In genomic region chr9:103579411-103580026, GRCm38 (mm10) we compare ENCODE assay signal across 16 mouse cellular contexts.
A peak's percentile ranks its signal among the peaks of the same experiment; 100 is the strongest.
DNase-seq lines count a peak whose midpoint lies in the region; TF ChIP-seq lines count a peak whose summit lies in the region.
"Had no signal": no experiment of that assay in that cellular context is flagged by ENCODE, and none has a peak within 500 bp of the region (broad histone marks: within the 10 kb centered on the region; RNA-seq: fewer than 3 reads in every experiment).

No protein-coding gene starts in this region.

- H3K4me1 ChIP-seq in cerebellum, adult 2 months (ENCODE audit: control insufficient read depth, insufficient read depth, low read length): peaks cover 72% of the 10 kb centered on the region
- H3K4me1 ChIP-seq: stomach, embryonic 15.5 days had no signal

- 12% methylated on average over 9 of the region's 9 CpGs for WGBS in cerebellum, adult 2 months

- peak; percentile 61 for DNase-seq in left cerebral cortex, postnatal 4 days
- DNase-seq in left cerebral cortex, postnatal 36 days (ENCODE audit: low spot score in 2 of 2): no peak
- peak; percentile 90 to 96 for DNase-seq in cerebellum, adult 2 months
- DNase-seq in heart, adult 8-10 months (ENCODE audit: low spot score): peak; percentile 19
- DNase-seq in heart, postnatal 10 days: peak; percentile 20 to 57
- DNase-seq in lung, postnatal 4 days: no peak
- DNase-seq in lung, postnatal 36 days: no peak
- DNase-seq: kidney, adult 2 months; kidney, postnatal 4 days; liver, postnatal 0 days; retina, postnatal 1 day had no signal

- no peaks in the 10 kb centered on the region for H3K27me3 ChIP-seq in cerebellum, adult 2 months (ENCODE audit: control insufficient read depth, insufficient read depth, low read length)
- H3K27me3 ChIP-seq: embryonic facial prominence, embryonic 13.5 days; hindbrain, embryonic 13.5 days; neural tube, embryonic 15.5 days; stomach, embryonic 15.5 days had no signal

- no peak; the same call in 1 of the 2 replicates for TF ChIP-seq POLR2A in cerebellum, adult 2 months (IDR thresholded peaks at IDR 0.05; ENCODE audit: borderline replicate concordance, insufficient read depth, low read length)

- H3K4me3 ChIP-seq in cerebellum, adult 2 months (replicated peaks; ENCODE audit: insufficient read depth, low read depth, low read length): no peak overlapping the region
- H3K4me3 ChIP-seq: embryonic facial prominence, embryonic 13.5 days; hindbrain, embryonic 13.5 days; left cerebral cortex, adult 2 months; neural tube, embryonic 15.5 days; stomach, embryonic 15.5 days had no signal

- H3K27ac ChIP-seq in cerebellum, adult 2 months (ENCODE audit: insufficient read depth, low read length): peak overlapping the region; percentile 93
- H3K27ac ChIP-seq: embryonic facial prominence, embryonic 13.5 days; hindbrain, embryonic 13.5 days; neural tube, embryonic 15.5 days; stomach, embryonic 15.5 days had no signal

- TF ChIP-seq CTCF in cerebellum, adult 2 months (IDR thresholded peaks at IDR 0.05; ENCODE audit: borderline replicate concordance, insufficient read depth, low read depth, low read length): peak; percentile 21; the same call in 1 of the 2 replicates

- intact Hi-C loops in left cerebral cortex, postnatal 4 days (cut with DNase I): no loop called here
- intact Hi-C loops in left cerebral cortex, postnatal 36 days (cut with DNase I): no loop called here
- intact Hi-C loops in heart, postnatal 10 days (cut with DNase I): no loop called here

Comparison
In these comparisons a context has a peak if more than half of its experiments do, and no peak if none do; other contexts are left out.
1. DNase-seq: peak in left cerebral cortex, postnatal 4 days (single experiment), cerebellum, adult 2 months (2 of 2), heart, adult 8-10 months (single experiment) and heart, postnatal 10 days (2 of 2); none in left cerebral cortex, postnatal 36 days (0 of 2), lung, postnatal 4 days (0 of 2) and lung, postnatal 36 days (single experiment).